Mouse (Mus musculus) neural tube, embryonic 12.5 days (tissue): ENCODE data around the gene Gzma. TPM values are rescaled to one million over a fixed set of nuclear protein-coding genes. Genes with fewer than 3 reads are reported as not detected.
A peak's percentile ranks its signal among the peaks of the same experiment; 100 is the strongest.

Experiments used
- ATAC-seq: fragments of 200-750 bp; cut with Nextera tagmentation; 2 replicates; pipeline ENCODE4 v1.8.0; 2017; ENCODE audit warnings: low read depth, mild to moderate bottlenecking, moderate TSS enrichment, moderate library complexity; ENCODE audit not compliant: low FRiP score
- H3K27ac ChIP-seq: fragments of 300-500 bp; sonication (generic); 2 replicates; pipeline ENCODE4 v1.5.1; 2016
- H3K27me3 ChIP-seq: fragments of 300-500 bp; sonication (generic); replicated peaks from 2 replicates; pipeline ENCODE4 v1.6.1; 2016; ENCODE audit warnings: mild to moderate bottlenecking
- H3K36me3 ChIP-seq: fragments of 300-500 bp; sonication (generic); 2 replicates; pipeline ENCODE4 v1.6.1; 2016; ENCODE audit warnings: mild to moderate bottlenecking
- H3K4me1 ChIP-seq: fragments of 300-500 bp; sonication (generic); 2 replicates; pipeline ENCODE4 v1.6.1; 2016
- H3K4me2 ChIP-seq: fragments of 300-500 bp; sonication (generic); replicated peaks from 2 replicates; pipeline ENCODE4 v1.6.1; 2016; ENCODE audit warnings: mild to moderate bottlenecking
- H3K4me3 ChIP-seq: fragments of 300-500 bp; sonication (generic); 2 replicates; pipeline ENCODE4 v1.5.1; 2016
- H3K9ac ChIP-seq: fragments of 300-500 bp; sonication (generic); 2 replicates; pipeline ENCODE4 v1.6.1; 2016; ENCODE audit warnings: mild to moderate bottlenecking
- H3K9me3 ChIP-seq: fragments of 300-500 bp; sonication (generic); 2 replicates; pipeline ENCODE4 v1.6.1; 2016; ENCODE audit warnings: mild to moderate bottlenecking
- WGBS: fragments of 180-500 bp; shearing (Covaris S2); methylation state at CpG from one replicate; pipeline ENCODE4 v1.1.7; 2016; 5-methylcytosine and 5-hydroxymethylcytosine counted together
- polyA plus RNA-seq: library from polyadenylated mRNA; unstranded; fragments of >200 nt; fragmentation: Nextera tagmentation; extraction: Ambion mirVana; gene quantifications from 2 replicates; pipeline ENCODE4 v1.2.1, GENCODE M21; 2016

The Gzma gene
- polyA plus RNA-seq, 1 experiment from 2014 or later: not detected

DNA sequence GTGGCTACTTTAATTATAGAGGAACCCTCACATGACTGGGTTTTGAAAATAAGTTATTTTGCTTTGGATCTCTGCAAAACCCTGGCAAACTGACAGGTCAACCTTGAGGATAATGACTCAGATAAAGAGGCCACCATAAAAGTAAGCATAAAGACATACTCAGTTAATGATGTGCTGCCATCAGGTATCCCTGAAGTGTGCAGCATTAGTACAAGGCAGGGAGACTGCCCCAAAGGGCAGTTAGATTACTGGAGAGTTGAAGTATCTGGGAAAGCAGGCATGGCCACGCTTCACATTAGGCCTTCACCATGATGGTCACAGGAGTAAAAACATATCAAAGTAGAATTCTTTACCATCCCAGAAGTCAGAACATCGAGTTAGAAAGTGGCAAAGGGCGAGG, 55.9 kb downstream of the Gzma start:
- H3K9me3 ChIP-seq: no peaks in the 10 kb centered on the region
- H3K4me3 ChIP-seq: peak overlapping the region; percentile 42; the same call in 1 of the 2 replicates
- 0 out of 2 replicates have a peak, but pooled peaks cover 8% of the 10 kb centered on the region for H3K4me1 ChIP-seq
- H3K27ac ChIP-seq: no peak overlapping the region
- no peaks in the 10 kb centered on the region for H3K27me3 ChIP-seq
- no peak for ATAC-seq
- 74% methylated on average over 3 of the region's 3 CpGs for WGBS
- H3K9ac ChIP-seq: no peak overlapping the region
- H3K4me2 ChIP-seq: peak overlapping the region; percentile 55
- no peaks in the 10 kb centered on the region for H3K36me3 ChIP-seq

Other genes with a start within 250 kb of the Gzma start
- gene Mtrex, start 173.6 kb downstream of the Gzma start, polyA plus RNA-seq: 80.6 and 88.9 TPM in 2 replicates
- gene Dhx29, start 173.5 kb downstream of the Gzma start, polyA plus RNA-seq: 36.6 and 39.6 TPM in 2 replicates
- 0.17 and 0.32 TPM in 2 replicates for gene Ccno, start 113.2 kb downstream of the Gzma start, polyA plus RNA-seq
- 0.08 TPM in 1 of 2 replicates, not detected in the other for gene Mcidas, start 107.1 kb downstream of the Gzma start, polyA plus RNA-seq
- gene Cdc20b, start 65.9 kb downstream of the Gzma start, polyA plus RNA-seq: not detected in 2 replicates
- gene Gpx8, start 54.6 kb downstream of the Gzma start, polyA plus RNA-seq: 91.5 and 93.3 TPM in 2 replicates
- 0.92 and 1.0 TPM in 2 replicates for gene Esm1, start 108.7 kb upstream of the Gzma start, polyA plus RNA-seq
- gene Gzmk, start 124.9 kb upstream of the Gzma start, polyA plus RNA-seq: not detected in 2 replicates
- 1.7 and 1.9 TPM in 2 replicates for gene BC067074, start 192.2 kb upstream of the Gzma start, polyA plus RNA-seq